Mouse (Mus musculus): ENCODE measurements around the gene Ermard. TPM values are rescaled to one million over a fixed set of nuclear protein-coding genes. Genes with fewer than 3 reads are reported as not detected.
"Not testable (repeated sequence)": the region's sequence is repeated elsewhere in the genome, so short reads cannot be mapped to it uniquely, and the experiment has no call there.

Gene Ermard
- polyA plus RNA-seq, 1 experiment from 2014 or later: 69.4 TPM

DNA sequence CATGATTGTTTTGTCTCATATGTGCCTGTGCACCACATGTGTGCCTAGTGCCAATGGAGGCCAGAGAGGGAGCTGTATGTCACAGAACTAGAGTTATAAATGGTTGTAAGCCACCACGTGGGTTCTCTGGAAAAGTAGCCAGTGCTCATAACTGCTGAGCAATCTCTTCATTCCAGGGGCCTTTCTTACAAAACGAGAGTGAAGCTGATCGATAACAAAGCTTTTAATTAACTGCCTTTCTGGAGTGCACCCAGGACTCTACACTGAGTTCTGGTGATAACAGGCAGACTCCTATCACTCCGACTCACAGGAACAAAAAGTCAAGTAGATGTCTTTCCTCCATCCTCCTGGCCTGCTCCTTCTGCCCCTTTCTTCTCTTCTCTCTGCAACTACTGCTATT lies 9.6 kb upstream of the Ermard start:
- not testable (repeated sequence) for H3K27ac ChIP-seq; H3K4me3 ChIP-seq (replicated peaks); H3K4me1 ChIP-seq; H3K9me3 ChIP-seq; H3K36me3 ChIP-seq; H3K9ac ChIP-seq; H3K27me3 ChIP-seq (replicated peaks); H3K4me2 ChIP-seq
- peak; percentile 51; the same call in 1 of the 2 replicates for ATAC-seq (ENCODE audit: insufficient read depth, low FRiP score, low read depth)
- no CpG with 5 or more reads among the region's 4 CpGs for WGBS

- H3K27me3 ChIP-seq (replicated peaks); H3K9ac ChIP-seq; H3K36me3 ChIP-seq; H3K4me2 ChIP-seq; H3K27ac ChIP-seq; H3K4me1 ChIP-seq; H3K9me3 ChIP-seq; H3K4me3 ChIP-seq (replicated peaks): not testable (repeated sequence)
- no CpG with 5 or more reads among the region's 3 CpGs for WGBS
- 0 out of 2 replicates have a peak, but pooled peaks have one; percentile 32 for ATAC-seq (ENCODE audit: insufficient read depth, low FRiP score, low read depth)
These were observed 553 bp upstream of the Ermard start for GRCm38 (mm10) chr17:15040455-15040854.

- H3K4me1 ChIP-seq; H3K36me3 ChIP-seq; H3K27ac ChIP-seq; ATAC-seq (ENCODE audit: insufficient read depth, low FRiP score, low read depth); H3K4me2 ChIP-seq; H3K4me3 ChIP-seq (replicated peaks); H3K27me3 ChIP-seq (replicated peaks); H3K9ac ChIP-seq; H3K9me3 ChIP-seq: not testable (repeated sequence)
- no CpG with 5 or more reads among the region's 1 CpGs for WGBS
These were observed 9.3 kb downstream of the Ermard start for GRCm38 (mm10) chr17:15050338-15050737.

- H3K9ac ChIP-seq; H3K27me3 ChIP-seq (replicated peaks); H3K27ac ChIP-seq; H3K9me3 ChIP-seq; H3K4me1 ChIP-seq; H3K4me2 ChIP-seq; ATAC-seq (ENCODE audit: insufficient read depth, low FRiP score, low read depth); H3K4me3 ChIP-seq (replicated peaks); H3K36me3 ChIP-seq: not testable (repeated sequence)
- WGBS: 73% methylated on average over 1 of the region's 1 CpGs
These were observed 11.8 kb downstream of the Ermard start for GRCm38 (mm10) chr17:15052766-15053165.

DNA sequence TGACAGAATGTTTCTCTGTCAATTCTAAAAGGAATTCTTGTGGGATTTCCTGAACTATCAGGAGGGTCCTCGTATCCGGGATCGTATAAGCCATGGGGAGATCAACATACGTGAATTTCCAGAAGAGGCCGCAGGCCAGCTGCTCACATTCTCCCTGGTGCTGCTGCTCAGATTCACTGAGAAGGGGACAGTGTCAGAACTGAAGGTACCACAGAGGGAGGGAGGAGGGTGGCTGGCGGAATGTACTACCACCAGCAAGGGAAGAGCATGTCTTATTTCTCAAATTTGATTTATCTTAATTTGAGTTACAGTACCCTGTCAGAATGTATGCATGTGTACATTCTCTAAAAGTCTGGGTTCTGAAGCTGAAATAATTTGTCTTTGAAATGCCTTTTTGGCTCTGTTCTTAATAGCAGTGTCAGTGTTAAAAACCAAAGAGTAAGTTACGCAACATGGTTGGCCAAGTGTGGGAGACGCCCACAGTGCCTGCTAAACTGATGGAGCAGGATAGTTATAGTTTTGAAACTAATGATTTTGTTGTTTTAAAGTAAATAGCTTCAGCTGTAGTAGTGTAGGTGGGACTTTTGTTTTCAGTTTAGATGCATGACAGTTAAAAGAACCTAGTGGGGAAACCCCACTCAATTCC lies 12.3 kb downstream of the Ermard start:
- not testable (repeated sequence) for H3K27ac ChIP-seq; H3K36me3 ChIP-seq; H3K4me1 ChIP-seq; H3K27me3 ChIP-seq (replicated peaks); H3K4me2 ChIP-seq; H3K9me3 ChIP-seq; H3K9ac ChIP-seq; ATAC-seq (ENCODE audit: insufficient read depth, low FRiP score, low read depth); H3K4me3 ChIP-seq (replicated peaks)
- 87% methylated on average over 6 of the region's 8 CpGs for WGBS

DNA sequence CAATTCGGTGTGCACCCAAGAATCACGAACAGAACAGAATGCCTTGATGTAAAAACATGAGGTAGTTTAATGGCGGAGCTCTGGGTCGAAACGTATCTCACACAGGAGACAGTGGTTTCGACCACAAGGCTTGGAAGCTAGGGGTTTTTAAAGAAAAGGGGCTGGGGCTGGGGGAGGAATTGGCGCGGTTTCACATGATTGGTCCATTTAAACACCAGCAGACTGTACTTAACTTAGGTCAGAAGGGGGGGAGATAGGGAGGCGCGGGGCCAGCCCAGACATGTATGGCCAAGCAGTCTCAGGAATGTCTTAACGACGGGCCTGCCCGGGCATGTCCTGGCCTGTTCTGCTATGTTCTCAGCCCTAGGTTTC lies 12.8 kb downstream of the Ermard start:
- not testable (repeated sequence) for H3K36me3 ChIP-seq

DNA sequence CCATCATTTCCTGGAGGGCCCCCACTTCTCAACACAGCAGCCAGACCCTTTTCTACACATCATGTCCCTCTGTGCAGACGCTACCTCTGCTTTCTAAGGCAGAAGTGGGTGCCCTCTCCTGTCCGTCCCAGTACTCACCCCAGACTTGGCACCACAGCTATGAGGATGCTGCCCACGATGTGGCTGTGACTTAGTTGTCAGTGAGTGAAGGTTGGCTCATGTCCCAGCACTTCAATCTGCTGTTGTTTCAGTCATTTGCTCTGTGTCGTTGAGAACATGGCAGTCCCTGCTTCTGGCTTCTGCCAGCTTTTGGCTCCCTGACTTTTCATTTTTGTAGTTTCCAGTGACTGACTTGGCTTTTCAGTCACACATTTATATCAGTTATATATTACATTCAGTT lies 14.9 kb downstream of the Ermard start:
- no peaks in the 10 kb centered on the region for H3K9me3 ChIP-seq
- H3K4me2 ChIP-seq: no peak overlapping the region
- H3K9ac ChIP-seq: no peak overlapping the region
- H3K4me1 ChIP-seq: no peaks in the 10 kb centered on the region
- 0 out of 2 replicates have a peak, but pooled peaks cover 8% of the 10 kb centered on the region for H3K36me3 ChIP-seq
- no peak overlapping the region for H3K27ac ChIP-seq
- WGBS: 79% methylated on average over 4 of the region's 4 CpGs
- no peak overlapping the region for H3K4me3 ChIP-seq (replicated peaks)
- no peaks in the 10 kb centered on the region for H3K27me3 ChIP-seq (replicated peaks)
- no peak for ATAC-seq (ENCODE audit: insufficient read depth, low FRiP score, low read depth)

More for the DNA sequence above, 12.8 kb downstream of the Ermard start:
- 87% methylated on average over 11 of the region's 13 CpGs for WGBS
- not testable (repeated sequence) for H3K27ac ChIP-seq; H3K4me1 ChIP-seq; ATAC-seq (ENCODE audit: insufficient read depth, low FRiP score, low read depth); H3K27me3 ChIP-seq (replicated peaks); H3K4me3 ChIP-seq (replicated peaks); H3K9ac ChIP-seq; H3K9me3 ChIP-seq; H3K4me2 ChIP-seq

- H3K36me3 ChIP-seq: peaks cover 9% of the 10 kb centered on the region
- no peak overlapping the region for H3K4me3 ChIP-seq (replicated peaks)
- no peak overlapping the region for H3K9ac ChIP-seq
- no peak overlapping the region for H3K4me2 ChIP-seq
- no peaks in the 10 kb centered on the region for H3K27me3 ChIP-seq (replicated peaks)
- ATAC-seq (ENCODE audit: insufficient read depth, low FRiP score, low read depth): no peak
- 76% methylated on average over 5 of the region's 5 CpGs for WGBS
- no peaks in the 10 kb centered on the region for H3K9me3 ChIP-seq
- no peaks in the 10 kb centered on the region for H3K4me1 ChIP-seq
- no peak overlapping the region for H3K27ac ChIP-seq
These were observed 17.2 kb downstream of the Ermard start for GRCm38 (mm10) chr17:15058161-15058591.

- no peaks in the 10 kb centered on the region for H3K27me3 ChIP-seq (replicated peaks)
- H3K9ac ChIP-seq: no peak overlapping the region
- peaks cover 17% of the 10 kb centered on the region for H3K36me3 ChIP-seq
- H3K9me3 ChIP-seq: no peaks in the 10 kb centered on the region
- WGBS: 92% methylated on average over 14 of the region's 14 CpGs
- H3K27ac ChIP-seq: no peak overlapping the region
- H3K4me1 ChIP-seq: no peaks in the 10 kb centered on the region
- H3K4me2 ChIP-seq: no peak overlapping the region
- no peak overlapping the region for H3K4me3 ChIP-seq (replicated peaks)
- ATAC-seq (ENCODE audit: insufficient read depth, low FRiP score, low read depth): no peak
These were observed 18.6 kb downstream of the Ermard start for GRCm38 (mm10) chr17:15059646-15060045.

DNA sequence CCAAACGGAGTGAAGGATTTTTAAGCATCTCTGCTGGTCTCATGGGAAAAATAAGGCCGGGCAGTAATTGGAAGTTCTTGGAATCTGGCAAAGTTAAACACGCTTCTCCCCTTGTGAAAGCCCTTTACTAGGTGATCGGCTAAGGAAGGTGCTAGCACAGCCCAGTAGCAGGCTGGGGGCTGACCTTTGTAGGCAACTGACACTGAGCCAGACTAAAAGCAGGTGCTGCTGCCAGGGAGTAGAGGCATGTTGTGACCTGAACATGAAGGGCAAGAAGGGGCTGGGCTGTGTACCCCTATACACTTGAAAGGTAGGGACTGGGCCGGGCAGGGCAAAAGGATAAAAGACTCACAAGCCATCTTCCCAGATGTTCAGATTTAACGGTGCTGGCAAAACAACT lies 19.3 kb downstream of the Ermard start:
- no peak overlapping the region for H3K4me2 ChIP-seq
- no peaks in the 10 kb centered on the region for H3K9me3 ChIP-seq
- no peak overlapping the region for H3K4me3 ChIP-seq (replicated peaks)
- no peaks in the 10 kb centered on the region for H3K4me1 ChIP-seq
- 89% methylated on average over 6 of the region's 6 CpGs for WGBS
- H3K36me3 ChIP-seq: peaks cover 17% of the 10 kb centered on the region
- ATAC-seq (ENCODE audit: insufficient read depth, low FRiP score, low read depth): no peak
- no peak overlapping the region for H3K9ac ChIP-seq
- H3K27ac ChIP-seq: no peak overlapping the region
- H3K27me3 ChIP-seq (replicated peaks): no peaks in the 10 kb centered on the region

- WGBS: 41% methylated on average over 13 of the region's 13 CpGs
- Histone ChIP-seq H3K4me3 (replicated peaks) (no peak overlapping the region), H3K27ac (no peak overlapping the region), H3K36me3 (peaks cover 9% of the 10 kb centered on the region), H3K9me3 (no peaks in the 10 kb centered on the region), H3K4me1 (peaks cover 6% of the 10 kb centered on the region; the same call in 1 of the 2 replicates), H3K4me2 (peak overlapping the region; percentile 25; the same call in 1 of the 2 replicates), H3K9ac (no peak overlapping the region), H3K27me3 (replicated peaks) (no peaks in the 10 kb centered on the region)
- ATAC-seq (ENCODE audit: insufficient read depth, low FRiP score, low read depth): peak; percentile 33
These were observed 24.5 kb downstream of the Ermard start for GRCm38 (mm10) chr17:15065391-15066024.

- H3K27me3 ChIP-seq (replicated peaks): no peaks in the 10 kb centered on the region
- peaks cover 9% of the 10 kb centered on the region for H3K36me3 ChIP-seq
- no peak for ATAC-seq (ENCODE audit: insufficient read depth, low FRiP score, low read depth)
- H3K27ac ChIP-seq: no peak overlapping the region
- 51% methylated on average over 6 of the region's 6 CpGs for WGBS
- peaks cover 6% of the 10 kb centered on the region; the same call in 1 of the 2 replicates for H3K4me1 ChIP-seq
- no peaks in the 10 kb centered on the region for H3K9me3 ChIP-seq
- peak overlapping the region; percentile 25; the same call in 1 of the 2 replicates for H3K4me2 ChIP-seq
- no peak overlapping the region for H3K4me3 ChIP-seq (replicated peaks)
- H3K9ac ChIP-seq: no peak overlapping the region
These were observed 25.1 kb downstream of the Ermard start for GRCm38 (mm10) chr17:15066066-15066465.

Data from stomach, embryonic 15.5 days (tissue).